Mouse (Mus musculus) erythroblast, embryonic 14.5 days (primary cell): ENCODE measurements around the gene Wrap73.

Source experiments
- GATA1 ChIP-seq: IDR thresholded peaks from 2 replicates; pipeline ENCODE4 v1.6.1; 2012; ENCODE audit warnings: low read length, inconsistent platforms, mixed read lengths
- TAL1 ChIP-seq: IDR thresholded peaks from 3 replicates; pipeline ENCODE4 v1.6.1; 2012; ENCODE audit warnings: low read length, inconsistent platforms, mixed read lengths

GRCm38 (mm10) chr4:154140182-154140212 is 2.2 kb upstream of the Wrap73 start, which contains the start of gene Trp73:
- TF ChIP-seq GATA1 (no peak), TAL1 (no peak)
